Mouse (Mus musculus): Measurements from ENCODE around the gene Llgl1. TPM values are rescaled to one million over a fixed set of nuclear protein-coding genes. Genes with fewer than 3 reads are reported as not detected.

Llgl1 gene
- polyA plus RNA-seq, 1 experiment from 2014 or later, result 135 TPM

DNA sequence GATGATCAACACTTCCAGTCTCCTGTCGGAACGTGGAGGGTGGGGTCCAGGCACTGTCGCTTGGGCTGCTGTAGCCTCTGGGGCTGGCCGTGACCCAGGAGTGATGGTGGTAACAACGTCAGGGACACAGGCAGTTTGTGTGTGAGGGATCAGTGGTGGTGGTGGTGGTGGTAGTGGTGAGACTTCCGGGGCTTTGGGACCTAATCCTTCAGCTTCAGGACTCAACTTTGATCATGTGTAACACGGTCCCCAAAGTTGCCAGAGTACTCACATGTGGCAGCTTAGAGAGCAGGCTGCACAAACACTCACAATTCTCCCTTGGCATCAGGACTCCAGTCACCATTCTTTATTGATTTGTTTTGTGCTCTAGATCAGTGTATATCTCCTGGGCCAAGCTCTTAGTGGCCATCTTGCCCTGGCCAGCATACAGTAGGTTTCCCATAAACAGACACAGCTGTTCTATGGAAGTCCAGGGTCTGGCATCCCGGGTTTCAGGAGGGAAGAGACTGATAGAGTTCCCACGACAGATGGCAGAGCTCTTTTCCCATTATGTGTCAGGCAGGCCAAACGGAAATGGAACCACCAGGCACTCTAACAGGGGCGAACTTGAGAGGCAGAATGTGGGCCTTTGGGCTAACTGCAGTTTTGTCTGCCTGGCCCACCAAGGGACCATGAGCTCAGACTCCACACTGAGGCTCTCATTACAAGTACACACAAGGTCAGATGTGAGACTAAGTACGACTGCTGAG lies 28.0 kb downstream of the Llgl1 start:
- Histone ChIP-seq H3K36me3 (peaks cover 41% of the 10 kb centered on the region), H3K9ac (replicated peaks) (peak overlapping the region; percentile 90), H3K27me3 (no peaks in the 10 kb centered on the region), H3K4me3 (peak overlapping the region; percentile 91), H3K9me3 (no peaks in the 10 kb centered on the region), H3K27ac (replicated peaks) (peak overlapping the region; percentile 88), H3K4me1 (peaks cover 31% of the 10 kb centered on the region), H3K4me2 (replicated peaks) (peak overlapping the region; percentile 75)
- ATAC-seq (ENCODE audit: low FRiP score, low read depth), result peak; percentile 28
- WGBS, result 8% methylated on average over 12 of the region's 12 CpGs

DNA sequence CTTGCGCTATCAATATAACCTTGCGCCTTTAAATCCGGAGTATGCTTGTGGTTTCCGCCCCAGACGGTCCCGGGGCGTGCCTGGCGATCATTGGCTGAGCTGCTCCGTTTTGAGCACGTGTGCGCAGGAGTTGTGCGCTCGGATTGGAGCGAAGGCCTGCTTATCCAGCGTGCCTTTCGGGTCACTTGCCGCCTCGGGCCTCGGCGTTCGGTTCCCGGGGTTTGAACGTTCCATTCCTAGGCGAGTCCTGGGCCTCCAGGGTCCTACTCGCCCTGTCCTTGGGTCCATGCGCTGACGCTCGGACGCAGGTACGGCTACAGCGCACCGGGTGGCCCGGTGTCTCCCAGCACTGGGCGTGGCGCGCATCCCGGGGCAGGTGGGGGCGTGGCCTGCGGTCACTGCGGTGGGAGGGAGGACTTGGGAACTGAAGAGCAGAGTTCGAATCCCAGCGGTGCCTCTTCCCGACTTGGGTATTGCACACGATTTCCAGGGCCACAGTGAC lies 28.8 kb downstream of the Llgl1 start, which contains the start of gene Mief2:
Gene Mief2, plus strand, starts transcription at position 139 of the 502 bp plus-strand sequence.
- peak within 1 kb of the TSS; percentile 88 for H3K27ac ChIP-seq (replicated peaks)
- H3K36me3 ChIP-seq, result peaks cover 41% of the 10 kb centered on the region
- ATAC-seq (ENCODE audit: low FRiP score, low read depth), result peak; percentile 83
- peak within 1 kb of the TSS; percentile 90 for H3K9ac ChIP-seq (replicated peaks)
- H3K4me2 ChIP-seq (replicated peaks), result peak within 1 kb of the TSS; percentile 75
- peaks cover 31% of the 10 kb centered on the region for H3K4me1 ChIP-seq
- under 1% methylated on average over 44 of the region's 44 CpGs for WGBS
- peak within 1 kb of the TSS; percentile 91 for H3K4me3 ChIP-seq
- no peaks in the 10 kb centered on the region for H3K27me3 ChIP-seq
- no peaks in the 10 kb centered on the region for H3K9me3 ChIP-seq

DNA sequence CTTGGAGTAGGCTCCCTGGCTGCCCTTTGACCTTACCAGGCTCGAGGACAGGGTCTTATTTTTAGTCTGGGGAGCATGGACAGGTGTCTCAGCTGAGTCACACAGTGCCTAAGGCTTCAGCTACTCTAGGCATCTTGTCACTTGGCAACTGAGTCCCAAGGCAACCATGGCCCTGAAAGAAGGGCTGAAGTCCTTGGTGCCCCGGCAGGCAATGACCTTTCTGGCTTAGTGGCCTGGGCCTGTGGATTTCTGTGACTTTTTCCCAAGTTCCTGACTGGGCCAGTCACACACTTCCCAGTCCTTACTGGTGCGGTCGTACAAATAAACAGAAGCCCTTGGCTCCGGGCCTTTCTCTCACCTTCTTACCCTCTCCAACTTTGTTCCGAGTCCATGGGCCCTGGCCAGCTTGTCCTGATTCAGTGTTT lies 29.7 kb downstream of the Llgl1 start:
- H3K27me3 ChIP-seq, result no peaks in the 10 kb centered on the region
- no peak for ATAC-seq (ENCODE audit: low FRiP score, low read depth)
- H3K27ac ChIP-seq (replicated peaks), result no peak overlapping the region
- H3K9me3 ChIP-seq, result no peaks in the 10 kb centered on the region
- peak overlapping the region; percentile 91 for H3K4me3 ChIP-seq
- no peak overlapping the region for H3K9ac ChIP-seq (replicated peaks)
- peak overlapping the region; percentile 75 for H3K4me2 ChIP-seq (replicated peaks)
- peaks cover 40% of the 10 kb centered on the region for H3K36me3 ChIP-seq
- 82% methylated on average over 6 of the region's 6 CpGs for WGBS
- peaks cover 31% of the 10 kb centered on the region for H3K4me1 ChIP-seq

DNA sequence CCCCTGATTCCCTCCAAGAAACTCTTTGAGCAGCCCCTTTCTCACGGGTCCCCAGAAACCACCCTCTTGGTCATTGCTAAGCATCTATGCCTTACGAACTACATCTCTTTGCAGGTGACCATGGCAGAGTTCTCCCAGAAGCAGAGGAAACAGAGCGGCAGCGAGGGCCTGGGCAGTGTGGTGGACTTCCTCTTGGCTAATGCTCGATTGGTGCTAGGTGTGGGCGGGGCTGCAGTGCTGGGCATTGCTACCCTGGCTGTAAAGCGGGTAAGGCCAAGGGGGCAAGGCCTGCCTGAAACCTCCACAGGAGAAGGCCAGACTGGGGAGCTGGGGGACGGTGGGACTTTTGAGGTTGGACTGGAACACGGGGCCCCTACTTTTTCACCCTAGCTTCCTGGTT lies 30.6 kb downstream of the Llgl1 start:
- ATAC-seq (ENCODE audit: low FRiP score, low read depth), result no peak
- Histone ChIP-seq H3K27ac (replicated peaks) (no peak overlapping the region), H3K4me3 (no peak overlapping the region), H3K27me3 (no peaks in the 10 kb centered on the region), H3K36me3 (peaks cover 36% of the 10 kb centered on the region), H3K9ac (replicated peaks) (no peak overlapping the region), H3K4me2 (replicated peaks) (no peak overlapping the region), H3K9me3 (no peaks in the 10 kb centered on the region), H3K4me1 (peaks cover 31% of the 10 kb centered on the region)
- WGBS, result 85% methylated on average over 9 of the region's 9 CpGs

DNA sequence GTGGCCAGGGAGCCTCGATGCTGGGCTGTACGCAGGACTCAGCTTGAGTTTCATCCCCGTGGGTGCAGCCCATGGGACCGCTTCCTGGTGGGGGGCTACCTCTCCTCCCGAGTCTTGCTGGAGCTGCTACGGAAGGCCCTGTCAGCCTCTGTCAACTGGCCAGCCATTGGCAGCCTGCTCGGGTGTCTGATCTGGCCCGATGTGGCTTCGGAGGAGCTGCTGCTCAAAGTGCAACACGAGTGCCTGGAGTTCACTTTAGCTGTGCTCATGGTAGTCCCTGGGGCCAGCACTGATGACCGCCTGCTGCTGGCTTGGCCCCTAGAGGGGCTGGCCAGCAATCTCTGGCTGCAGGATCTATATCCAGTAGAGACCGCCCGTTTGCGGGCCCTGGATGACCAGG lies 31.7 kb downstream of the Llgl1 start:
- Histone ChIP-seq H3K9me3 (no peaks in the 10 kb centered on the region), H3K27ac (replicated peaks) (no peak overlapping the region), H3K9ac (replicated peaks) (no peak overlapping the region; the same call in 1 of the 2 replicates), H3K36me3 (peaks cover 36% of the 10 kb centered on the region), H3K4me3 (no peak overlapping the region), H3K4me1 (peaks cover 26% of the 10 kb centered on the region), H3K27me3 (no peaks in the 10 kb centered on the region), H3K4me2 (replicated peaks) (no peak overlapping the region)
- 88% methylated on average over 14 of the region's 14 CpGs for WGBS
- no peak for ATAC-seq (ENCODE audit: low FRiP score, low read depth)

DNA sequence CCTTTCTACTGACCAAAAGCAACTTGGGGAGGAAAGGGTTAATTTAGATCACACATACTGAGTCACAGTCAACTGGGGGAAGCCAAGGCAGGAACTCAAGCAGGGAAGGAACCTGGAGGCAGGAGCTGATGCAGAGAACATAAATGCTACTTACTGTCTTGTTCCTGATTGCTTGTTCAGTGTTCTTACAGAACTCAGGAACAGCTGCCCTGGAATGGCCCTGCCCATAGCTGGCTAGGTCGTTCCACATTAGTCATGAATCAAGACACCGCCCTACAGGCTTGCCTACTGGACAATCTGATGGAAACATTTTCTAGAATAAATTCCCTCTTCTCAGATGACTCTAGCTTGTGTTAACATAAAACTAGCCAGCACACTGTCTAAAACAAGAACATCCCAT lies 34.7 kb downstream of the Llgl1 start:
- Histone ChIP-seq H3K4me2 (replicated peaks) (no peak overlapping the region), H3K9me3 (no peaks in the 10 kb centered on the region), H3K4me3 (no peak overlapping the region), H3K9ac (replicated peaks) (no peak overlapping the region), H3K36me3 (peaks cover 36% of the 10 kb centered on the region), H3K27ac (replicated peaks) (no peak overlapping the region), H3K27me3 (no peaks in the 10 kb centered on the region), H3K4me1 (peaks cover 6% of the 10 kb centered on the region)
- no peak for ATAC-seq (ENCODE audit: low FRiP score, low read depth)
- WGBS, result 88% methylated on average over 2 of the region's 2 CpGs

DNA sequence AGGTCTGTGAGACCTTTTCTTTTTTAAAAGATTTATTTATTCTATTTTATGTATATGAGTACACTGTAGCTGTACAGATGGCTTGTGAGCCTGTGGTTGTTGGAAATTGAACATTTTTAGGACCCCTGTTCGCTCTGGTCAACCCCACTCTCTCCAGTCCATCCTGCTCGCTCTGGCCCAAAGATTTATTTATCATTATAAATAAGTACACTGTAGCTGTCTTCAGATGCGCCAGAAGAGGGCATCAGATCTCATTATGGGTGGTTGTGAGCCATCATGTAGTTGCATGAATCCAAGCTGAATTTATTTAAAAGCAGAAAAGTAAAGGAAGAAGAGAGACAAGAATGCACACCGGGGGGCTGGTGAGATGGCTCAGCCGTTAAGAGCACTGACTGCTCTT lies 35.7 kb downstream of the Llgl1 start:
- H3K9me3 ChIP-seq, result no peaks in the 10 kb centered on the region
- H3K4me3 ChIP-seq, result no peak overlapping the region
- no peak for ATAC-seq (ENCODE audit: low FRiP score, low read depth)
- no peaks in the 10 kb centered on the region for H3K4me1 ChIP-seq
- no peak overlapping the region for H3K27ac ChIP-seq (replicated peaks)
- H3K4me2 ChIP-seq (replicated peaks), result no peak overlapping the region
- peaks cover 45% of the 10 kb centered on the region for H3K36me3 ChIP-seq
- WGBS, result 81% methylated on average over 5 of the region's 5 CpGs
- no peak overlapping the region for H3K9ac ChIP-seq (replicated peaks)
- no peaks in the 10 kb centered on the region for H3K27me3 ChIP-seq

DNA sequence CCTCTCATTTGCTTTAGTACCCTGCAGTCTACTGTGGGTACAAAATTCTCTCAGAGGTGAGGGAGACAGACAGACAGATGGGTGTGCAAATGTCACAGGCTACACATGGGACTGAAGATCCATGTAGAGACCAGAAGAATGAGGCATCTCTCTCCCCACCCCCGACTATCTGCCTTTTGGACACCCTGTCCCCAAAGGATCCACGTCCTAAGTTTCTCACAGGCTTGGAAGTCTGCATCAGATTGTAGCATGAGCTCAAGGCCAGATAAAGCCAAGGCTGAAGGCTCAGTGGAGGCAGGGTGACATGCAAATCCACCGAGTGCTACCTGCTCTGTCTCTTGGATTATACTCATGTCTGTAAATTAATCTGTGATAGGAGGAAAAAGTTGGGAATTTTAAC lies 37.0 kb downstream of the Llgl1 start:
- peaks cover 47% of the 10 kb centered on the region for H3K36me3 ChIP-seq
- H3K4me1 ChIP-seq, result no peaks in the 10 kb centered on the region
- H3K27ac ChIP-seq (replicated peaks), result no peak overlapping the region
- H3K9me3 ChIP-seq, result no peaks in the 10 kb centered on the region
- 88% methylated on average over 3 of the region's 3 CpGs for WGBS
- H3K9ac ChIP-seq (replicated peaks), result no peak overlapping the region
- ATAC-seq (ENCODE audit: low FRiP score, low read depth), result no peak
- no peaks in the 10 kb centered on the region for H3K27me3 ChIP-seq
- no peak overlapping the region for H3K4me3 ChIP-seq
- H3K4me2 ChIP-seq (replicated peaks), result no peak overlapping the region

DNA sequence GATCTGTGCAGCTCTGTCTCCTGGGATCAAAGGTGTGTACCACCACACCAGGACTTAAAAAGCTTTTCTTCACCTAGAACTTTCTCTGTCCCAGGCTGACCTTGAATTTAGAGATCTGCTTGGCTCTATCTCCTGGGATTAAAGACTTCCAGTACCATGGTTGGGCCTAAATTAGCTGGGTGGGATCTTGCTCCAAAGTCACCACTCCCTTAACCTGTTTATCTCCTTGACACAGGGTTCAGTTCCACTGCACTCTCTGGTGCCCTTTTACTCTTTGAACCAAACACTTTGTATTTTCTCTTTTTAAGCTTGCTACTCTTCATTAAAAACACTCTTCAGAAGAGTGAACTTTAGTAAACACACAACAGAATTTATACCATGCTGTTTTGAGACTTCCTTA lies 37.9 kb downstream of the Llgl1 start:
- H3K9ac ChIP-seq (replicated peaks), result no peak overlapping the region
- H3K4me1 ChIP-seq, result no peaks in the 10 kb centered on the region
- no peaks in the 10 kb centered on the region for H3K27me3 ChIP-seq
- no peak overlapping the region for H3K4me2 ChIP-seq (replicated peaks)
- no peak for ATAC-seq (ENCODE audit: low FRiP score, low read depth)
- H3K36me3 ChIP-seq, result peaks cover 50% of the 10 kb centered on the region
- H3K4me3 ChIP-seq, result no peak overlapping the region
- H3K27ac ChIP-seq (replicated peaks), result no peak overlapping the region
- no peaks in the 10 kb centered on the region for H3K9me3 ChIP-seq

DNA sequence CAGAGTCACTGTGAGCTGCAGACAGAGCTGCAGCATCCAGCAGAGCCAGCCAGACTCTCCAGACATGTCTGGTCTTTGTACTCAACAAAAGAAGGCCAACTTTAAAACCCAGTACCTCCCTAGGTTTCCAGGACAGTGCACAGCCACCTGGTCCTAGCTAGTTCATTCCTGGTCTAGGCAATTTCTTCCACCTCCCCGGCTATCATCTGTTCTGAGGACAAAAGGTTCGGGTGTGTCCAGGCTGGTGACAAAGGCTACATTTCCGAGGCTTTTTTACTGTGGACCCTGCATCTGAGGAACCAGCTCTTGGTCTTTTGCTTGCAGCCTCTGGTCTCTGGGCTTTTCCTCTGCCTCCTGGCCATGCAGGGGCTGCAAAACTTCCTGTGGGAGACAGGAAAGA lies 40.8 kb downstream of the Llgl1 start:
- Histone ChIP-seq H3K4me3 (no peak overlapping the region), H3K27me3 (no peaks in the 10 kb centered on the region), H3K9ac (replicated peaks) (no peak overlapping the region), H3K27ac (replicated peaks) (no peak overlapping the region), H3K4me2 (replicated peaks) (no peak overlapping the region), H3K36me3 (peaks cover 61% of the 10 kb centered on the region), H3K9me3 (no peaks in the 10 kb centered on the region), H3K4me1 (no peaks in the 10 kb centered on the region)
- ATAC-seq (ENCODE audit: low FRiP score, low read depth), result no peak
- WGBS, result 78% methylated on average over 3 of the region's 3 CpGs

DNA sequence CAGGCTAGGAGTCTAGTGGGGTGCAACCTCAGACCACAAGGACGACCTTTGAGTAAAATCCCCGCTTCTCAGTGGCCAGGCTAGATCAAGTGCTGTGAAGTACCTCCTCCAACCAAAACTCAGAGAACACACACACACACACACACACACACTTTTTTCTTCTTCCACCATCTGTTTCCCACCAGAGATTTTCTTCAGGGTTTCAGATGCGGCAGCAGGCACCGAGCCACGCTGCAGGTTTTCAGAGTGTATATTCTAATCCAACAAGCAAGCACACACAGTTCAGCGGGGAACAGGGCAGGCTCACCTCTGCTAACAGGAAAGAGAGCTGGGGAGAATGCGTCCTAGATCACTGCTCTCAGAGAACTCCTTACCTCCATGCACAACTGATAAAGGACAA lies 56.0 kb downstream of the Llgl1 start:
- no peak for ATAC-seq (ENCODE audit: low FRiP score, low read depth)
- Histone ChIP-seq H3K36me3 (peaks cover 80% of the 10 kb centered on the region), H3K9me3 (no peaks in the 10 kb centered on the region), H3K4me3 (no peak overlapping the region), H3K27ac (replicated peaks) (no peak overlapping the region), H3K9ac (replicated peaks) (no peak overlapping the region), H3K4me1 (no peaks in the 10 kb centered on the region), H3K4me2 (replicated peaks) (no peak overlapping the region), H3K27me3 (no peaks in the 10 kb centered on the region)
- 96% methylated on average over 7 of the region's 7 CpGs for WGBS

DNA sequence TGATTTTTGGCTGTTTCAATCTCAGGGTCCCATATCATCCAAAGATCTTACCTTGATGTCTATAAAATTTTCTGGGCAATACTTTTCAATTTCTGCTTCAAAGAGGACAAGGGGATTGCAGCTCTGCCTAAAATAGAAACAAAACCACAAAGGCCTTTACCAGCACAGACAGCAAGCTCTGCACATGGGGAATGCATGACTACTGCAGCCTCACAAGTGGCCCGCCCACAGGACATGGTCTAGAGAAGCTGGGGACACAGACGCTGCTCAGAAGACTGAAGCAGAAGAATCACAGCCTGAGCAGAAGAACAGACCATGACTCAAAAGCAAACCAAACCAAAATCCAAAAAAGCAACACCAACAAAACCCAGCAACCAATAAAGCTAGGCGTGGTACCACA lies 62.2 kb downstream of the Llgl1 start:
- no peak overlapping the region for H3K4me3 ChIP-seq
- peaks cover 41% of the 10 kb centered on the region for H3K36me3 ChIP-seq
- no peaks in the 10 kb centered on the region for H3K4me1 ChIP-seq
- WGBS, result 91% methylated on average over 3 of the region's 3 CpGs
- no peak overlapping the region for H3K4me2 ChIP-seq (replicated peaks)
- H3K27ac ChIP-seq (replicated peaks), result no peak overlapping the region
- H3K9me3 ChIP-seq, result peaks cover 3% of the 10 kb centered on the region; the same call in 1 of the 2 replicates
- H3K9ac ChIP-seq (replicated peaks), result no peak overlapping the region
- ATAC-seq (ENCODE audit: low FRiP score, low read depth), result no peak
- H3K27me3 ChIP-seq, result no peaks in the 10 kb centered on the region

Measured in midbrain, embryonic 12.5 days (tissue).